Mouse (Mus musculus) left cerebral cortex, postnatal 10 days (tissue): ENCODE measurements around the gene Ankle2. TPM values are rescaled to one million over a fixed set of nuclear protein-coding genes. Genes with fewer than 3 reads are reported as not detected.
A peak's percentile ranks its signal among the peaks of the same experiment; 100 is the strongest.

ENCODE experiments used
- DNase-seq, 2 experiments: peaks; one replicate each; pipeline ENCODE4 v3.0.0; 2021 to 2022; ENCODE audit warnings: low spot score in 2 of 2, mixed read lengths in 1 of 2; ENCODE audit errors: extremely low spot score in 1 of 2
- intact Hi-C: fragments of 180-260 bp; cut with DNase I; formaldehyde crosslinking; loops from one replicate; pipeline ENCODE4 v1.15.1; 2025
- total RNA-seq, 2 experiments: library from RNA; stranded (reverse); gene quantifications; 2 replicates each; pipeline ENCODE4 v1.2.3; 2021

Ankle2 gene
- 10 to 100 TPM; 24.5 to 26.8 TPM for total RNA-seq

GRCm38 (mm10) chr5:110230780-110231461 is at the start of gene Ankle2:
TSS of gene Ankle2 (plus strand) at chr5:110231004.
- intact Hi-C loops, result no loop called here
- DNase-seq, result peak; percentile 87 to 95

DNA sequence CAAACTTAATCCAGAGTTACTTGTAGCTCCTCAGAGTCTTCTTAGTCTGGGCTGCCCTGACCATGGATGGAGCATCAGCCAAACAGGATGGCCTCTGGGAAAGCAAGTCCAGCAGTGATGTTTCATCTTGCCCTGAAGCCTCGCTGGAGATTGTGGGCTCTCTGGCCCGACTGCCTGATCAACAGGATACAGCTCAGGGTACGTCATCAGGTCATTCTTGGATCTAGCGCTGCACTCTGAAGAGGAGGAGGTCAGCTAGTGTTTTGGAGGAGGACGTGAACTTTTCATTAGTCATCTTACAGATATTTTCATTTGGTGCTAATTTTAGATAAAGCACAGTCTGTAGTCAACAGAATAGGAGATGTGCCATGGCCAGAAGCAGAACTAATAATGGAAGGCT is 49.1 kb upstream of the Ankle2 start:
- no peak for DNase-seq
- intact Hi-C loops, result no loop called here

- intact Hi-C loops, result no loop called here
- DNase-seq, result no peak
These were observed 27.5 kb upstream of the Ankle2 start for GRCm38 (mm10) chr5:110203164-110203895.

- intact Hi-C loops, result no loop called here
- DNase-seq, result no peak
These were observed 26.0 kb upstream of the Ankle2 start for GRCm38 (mm10) chr5:110204777-110205176.

- no peak for DNase-seq
- intact Hi-C loops, result loop anchor here (5.0 kb wide), 1 partner anchor 41 kb away; no protein-coding TSS in a partner anchor
These were observed 19.5 kb upstream of the Ankle2 start for GRCm38 (mm10) chr5:110211312-110211711.

- DNase-seq, result no peak
- intact Hi-C loops, result no loop called here
These were observed 14.0 kb upstream of the Ankle2 start for GRCm38 (mm10) chr5:110216780-110217179.

DNA sequence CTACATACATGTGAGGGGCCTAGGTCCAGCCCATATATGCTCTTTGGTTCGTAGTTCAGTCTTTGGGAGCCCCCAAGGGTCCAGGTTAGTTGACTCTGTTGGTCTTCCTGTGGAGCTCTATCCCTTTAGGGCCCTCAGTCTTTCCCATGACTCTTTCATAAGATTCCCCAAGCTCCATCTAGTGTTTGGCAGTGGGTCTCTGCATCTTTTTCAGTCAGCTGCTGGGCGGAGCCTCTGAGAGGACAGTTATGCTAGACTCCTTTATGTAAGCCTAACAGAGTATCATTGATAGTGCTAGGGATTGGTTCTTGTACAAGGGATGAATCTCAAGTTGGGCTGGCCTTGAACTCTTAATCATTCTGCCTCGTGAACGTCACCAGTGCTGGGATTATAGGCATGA is 10.5 kb upstream of the Ankle2 start:
- DNase-seq, result no peak

DNA sequence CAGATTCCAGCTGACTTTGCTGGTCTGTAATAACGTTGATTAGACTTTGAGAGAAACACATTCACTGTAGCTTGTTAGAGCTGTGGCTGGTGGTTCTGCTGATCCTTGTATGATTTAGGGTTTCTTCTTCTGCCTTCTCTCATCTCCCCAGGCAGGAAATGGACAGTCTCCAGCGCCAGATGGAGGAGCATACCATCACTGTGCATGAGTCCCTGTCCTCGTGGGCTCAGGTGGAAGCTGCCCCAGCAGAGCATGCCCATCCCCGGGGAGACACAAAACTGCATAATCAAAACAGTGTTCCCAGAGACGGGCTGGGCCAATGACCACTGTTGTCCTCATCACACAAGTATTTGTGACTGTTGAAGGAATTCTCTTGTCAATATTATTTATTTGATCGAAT is 8.0 kb upstream of the Ankle2 start:
- DNase-seq, result no peak
- intact Hi-C loops, result no loop called here

More for the DNA sequence above, 10.5 kb upstream of the Ankle2 start:
- intact Hi-C loops, result no loop called here

DNA sequence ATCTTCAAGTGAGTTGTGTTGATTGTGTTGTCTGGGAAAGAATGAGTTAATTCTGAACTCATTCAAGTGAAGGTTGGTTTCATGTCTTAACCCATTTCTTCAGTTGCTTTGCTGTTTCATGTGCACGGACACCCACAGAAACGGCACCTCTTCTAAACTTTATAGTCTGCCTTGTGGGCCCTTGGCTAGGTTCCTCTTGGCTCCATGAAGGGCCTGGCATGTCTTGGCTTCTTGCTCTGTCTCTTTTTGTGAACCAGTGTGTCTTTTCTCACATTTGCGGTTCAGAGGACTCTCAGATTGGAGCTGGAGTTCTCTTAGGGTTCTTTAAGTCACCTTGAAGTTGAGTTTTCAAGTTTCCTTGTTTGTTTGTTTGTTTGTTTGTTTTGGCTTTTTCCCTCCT is 5.7 kb upstream of the Ankle2 start:
- intact Hi-C loops, result no loop called here
- no peak for DNase-seq

- intact Hi-C loops, result no loop called here
- no peak for DNase-seq
These were observed 3.4 kb upstream of the Ankle2 start for GRCm38 (mm10) chr5:110227336-110227883.

DNA sequence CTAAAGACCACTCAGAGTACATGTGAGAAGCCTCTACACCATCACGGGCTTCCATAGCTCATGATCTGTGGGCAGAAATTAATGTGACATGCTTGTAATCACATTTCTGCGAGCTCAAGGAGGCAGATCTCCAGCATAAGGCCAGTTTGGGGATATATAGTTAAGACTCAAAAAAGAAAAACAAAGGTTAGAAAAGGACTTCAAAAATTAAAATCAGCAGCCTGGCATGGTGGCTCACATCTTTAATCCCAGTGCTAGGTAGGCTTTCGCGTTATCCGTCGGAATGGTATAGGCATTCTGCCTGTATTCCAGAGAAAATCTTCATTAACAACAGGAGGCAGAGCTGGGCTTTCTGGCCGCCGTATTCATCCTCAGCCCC is 414 bp upstream of the Ankle2 start:
- DNase-seq, result peak in 1 of 2 experiments; percentile 3
- intact Hi-C loops, result no loop called here

- peak in 1 of 2 experiments; percentile 39 for DNase-seq
- intact Hi-C loops, result no loop called here
These were observed 834 bp downstream of the Ankle2 start for GRCm38 (mm10) chr5:110231638-110232037.

DNA sequence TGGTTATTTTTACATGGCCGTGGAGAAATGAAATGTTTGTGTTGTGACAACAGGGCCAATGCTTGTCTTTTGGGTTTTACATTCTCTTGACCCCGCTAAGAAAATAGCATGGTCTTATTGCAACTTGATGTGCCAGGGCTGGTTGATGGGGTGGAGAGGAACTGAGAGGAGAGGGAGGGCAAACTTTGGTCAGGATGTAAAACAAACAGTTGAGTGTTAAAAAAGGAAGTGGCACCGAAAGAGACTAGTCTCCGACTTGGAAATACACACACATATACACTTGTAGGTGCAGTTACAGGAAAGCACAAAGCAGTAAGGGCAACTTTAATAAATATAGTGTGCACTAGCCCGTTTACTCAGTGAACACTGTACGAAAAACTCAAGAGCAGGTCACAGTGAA is 1.5 kb downstream of the Ankle2 start:
- no peak for DNase-seq
- intact Hi-C loops, result no loop called here

- DNase-seq, result no peak
- intact Hi-C loops, result no loop called here
These were observed 13.3 kb downstream of the Ankle2 start for GRCm38 (mm10) chr5:110244091-110244490.

DNA sequence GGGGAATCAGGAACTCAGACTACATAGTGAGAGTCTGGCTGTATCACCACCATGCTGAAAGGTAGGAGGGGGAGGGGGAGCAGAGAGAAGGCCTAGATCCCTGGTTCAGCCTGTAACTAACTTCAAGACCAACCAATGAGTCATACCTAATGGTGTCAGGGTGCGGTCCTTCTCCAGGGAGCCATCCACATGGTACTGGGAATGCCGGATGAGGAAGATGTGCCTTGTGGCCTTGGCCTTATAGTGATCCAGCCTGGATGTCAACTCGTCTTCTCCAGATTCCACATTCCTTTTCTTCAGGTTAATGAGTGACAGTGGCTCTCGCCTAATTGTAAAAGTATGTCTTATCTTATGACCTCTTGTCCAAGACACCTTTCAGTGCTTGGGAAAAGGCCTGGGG is 36.1 kb downstream of the Ankle2 start:
- intact Hi-C loops, result no loop called here
- no peak for DNase-seq

DNA sequence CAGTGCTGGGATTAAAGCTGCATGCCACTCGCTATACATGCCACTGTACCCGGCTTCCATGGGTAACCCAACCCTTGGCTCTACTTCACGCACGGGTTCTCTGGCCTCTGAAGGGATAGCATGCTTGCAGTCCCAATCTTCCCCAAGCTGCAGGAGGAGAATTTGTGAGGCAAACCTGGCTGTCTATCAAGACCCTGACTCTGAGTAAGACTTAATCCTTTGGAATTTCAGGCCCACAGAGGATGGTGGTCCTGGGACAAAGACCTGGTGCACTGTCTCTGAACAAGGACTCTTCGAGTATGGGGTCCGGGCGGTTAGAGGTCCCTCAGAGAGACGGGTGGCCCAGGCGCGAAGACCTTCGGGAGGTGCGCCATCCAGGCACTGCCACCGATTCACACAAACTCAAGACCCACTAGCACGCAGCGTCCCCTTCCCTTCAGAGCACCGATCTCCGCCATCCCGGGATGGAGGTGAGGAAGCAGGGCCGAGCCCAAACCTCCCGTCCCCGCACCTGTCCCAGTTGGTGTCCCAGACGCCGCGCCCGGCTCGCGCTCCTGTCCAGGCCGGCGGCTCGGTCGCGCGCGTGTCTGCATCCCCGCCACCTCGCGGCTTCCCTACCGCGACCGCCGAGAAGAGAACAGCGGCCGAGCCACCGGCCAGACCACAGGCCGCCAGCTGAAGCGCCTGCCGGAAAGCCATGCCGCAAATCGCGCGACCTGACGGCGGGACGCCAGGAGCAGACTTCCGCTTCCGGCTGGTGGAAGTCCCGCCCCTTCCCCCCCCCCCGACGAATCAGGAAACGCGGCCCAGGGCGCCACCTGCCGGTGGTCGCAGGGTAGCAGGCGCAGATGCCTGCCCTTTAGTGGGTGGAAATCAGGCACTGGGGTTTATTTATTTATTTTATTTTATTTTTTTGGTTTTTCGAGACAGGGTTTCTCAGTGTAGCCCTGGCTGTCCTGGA is 38.6 kb downstream of the Ankle2 start, which contains the start of gene Pgam5:
TSS of gene Pgam5 (minus strand) at position 773 of the 961 bp plus-strand sequence.
- intact Hi-C loops, result no loop called here

GRCm38 (mm10) chr5:110270242-110270641 is 39.4 kb downstream of the Ankle2 start:
- DNase-seq, result no peak
- intact Hi-C loops, result no loop called here

More for the DNA sequence above, 38.6 kb downstream of the Ankle2 start, which contains the start of gene Pgam5:
- peak; percentile 85 to 96 for DNase-seq

- no peak for DNase-seq
- intact Hi-C loops, result no loop called here
These were observed 43.3 kb downstream of the Ankle2 start for GRCm38 (mm10) chr5:110274147-110274546.

- intact Hi-C loops, result no loop called here
- DNase-seq, result no peak
These were observed 44.0 kb downstream of the Ankle2 start for GRCm38 (mm10) chr5:110274846-110275245.
